In the genomic region with DNA sequence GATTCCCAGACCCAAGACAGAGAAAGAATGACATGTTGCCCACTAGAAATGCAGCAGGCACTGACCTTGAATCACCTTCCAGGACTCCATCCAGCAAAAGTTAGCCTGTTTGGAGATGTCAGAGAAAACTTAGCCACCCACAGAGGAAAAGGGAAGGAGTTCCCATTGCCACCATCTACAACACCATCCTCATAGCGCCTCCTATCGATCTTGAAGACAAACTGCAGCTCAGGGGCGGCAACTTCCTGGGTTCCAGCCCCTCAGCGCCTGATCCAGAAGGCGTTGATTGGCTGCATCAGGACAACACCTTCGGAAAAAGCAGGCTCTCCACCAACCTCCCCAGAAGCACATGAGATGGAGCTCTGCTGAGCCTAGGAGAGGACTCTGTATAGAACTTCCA, we compare ENCODE assay signal across 7 mouse cellular contexts. TPM values are rescaled to one million over a fixed set of nuclear protein-coding genes. Genes with fewer than 3 reads are reported as not detected.
DNase-seq lines count a peak whose midpoint lies in the region; ATAC-seq and TF ChIP-seq lines count a peak whose summit lies in the region.

No protein-coding gene starts in this region.

- TF ChIP-seq CTCF in small intestine, adult 2 months (IDR thresholded peaks at IDR 0.05; ENCODE audit: extremely low read depth, insufficient read length, insufficient replicate concordance, low read depth, low read length) = peak; percentile 59; the same call in 1 of the 2 replicates

- peaks cover 45% of the 10 kb centered on the region for H3K27me3 ChIP-seq in midbrain, embryonic 10.5 days (ENCODE audit: low read depth, poor library complexity, severe bottlenecking)
- peaks cover 19% of the 10 kb centered on the region for H3K27me3 ChIP-seq in midbrain, embryonic 11.5 days (ENCODE audit: control insufficient read depth, insufficient read depth, low read length)
- peaks cover 46% of the 10 kb centered on the region for H3K27me3 ChIP-seq in embryonic facial prominence, embryonic 10.5 days (replicated peaks; ENCODE audit: low read depth, poor library complexity, severe bottlenecking)
- peaks cover 29% of the 10 kb centered on the region for H3K27me3 ChIP-seq in heart, embryonic 15.5 days
- H3K27me3 ChIP-seq in limb, embryonic 13.5 days = peaks cover 32% of the 10 kb centered on the region
- H3K27me3 ChIP-seq in small intestine, adult 2 months (ENCODE audit: control insufficient read depth, insufficient read depth, low read length) = no peaks in the 10 kb centered on the region

- peaks cover 19% of the 10 kb centered on the region for H3K4me1 ChIP-seq in midbrain, embryonic 10.5 days
- H3K4me1 ChIP-seq in midbrain, embryonic 11.5 days (ENCODE audit: control insufficient read depth, insufficient read depth, low read length) = peaks cover 3% of the 10 kb centered on the region; the same call in 1 of the 2 replicates
- H3K4me1 ChIP-seq in embryonic facial prominence, embryonic 10.5 days = peaks cover 40% of the 10 kb centered on the region
- H3K4me1 ChIP-seq in heart, embryonic 15.5 days (replicated peaks) = peaks cover 38% of the 10 kb centered on the region
- peaks cover 51% of the 10 kb centered on the region for H3K4me1 ChIP-seq in limb, embryonic 13.5 days
- peaks cover 11% of the 10 kb centered on the region for H3K4me1 ChIP-seq in small intestine, adult 2 months (ENCODE audit: control insufficient read depth, insufficient read depth, insufficient read length, low read length)

- H3K9ac ChIP-seq in midbrain, embryonic 11.5 days (ENCODE audit: low read length) = no peak overlapping the region
- H3K9ac ChIP-seq in heart, embryonic 15.5 days = no peak overlapping the region
- H3K9ac ChIP-seq in limb, embryonic 13.5 days = 0 out of 2 replicates have a peak overlapping the region, but pooled peaks have one; percentile 78

- no peaks in the 10 kb centered on the region for H3K36me3 ChIP-seq in midbrain, embryonic 10.5 days
- H3K36me3 ChIP-seq in midbrain, embryonic 11.5 days (ENCODE audit: control insufficient read depth, insufficient read depth, low read length) = no peaks in the 10 kb centered on the region
- H3K36me3 ChIP-seq in embryonic facial prominence, embryonic 10.5 days (replicated peaks) = no peaks in the 10 kb centered on the region; the same call in 1 of the 2 replicates
- no peaks in the 10 kb centered on the region for H3K36me3 ChIP-seq in heart, embryonic 15.5 days
- no peaks in the 10 kb centered on the region; the same call in 1 of the 2 replicates for H3K36me3 ChIP-seq in limb, embryonic 13.5 days
- H3K36me3 ChIP-seq in small intestine, adult 2 months (ENCODE audit: control insufficient read depth, insufficient read depth, low read length) = no peaks in the 10 kb centered on the region

- TF ChIP-seq POLR2A in small intestine, adult 2 months (IDR thresholded peaks at IDR 0.05; ENCODE audit: low read depth, low read length) = no peak

- DNase-seq in midbrain, embryonic 10.5 days (ENCODE audit: low spot score) = peak; percentile 39
- no peak for DNase-seq in midbrain, embryonic 11.5 days (ENCODE audit: low spot score, missing footprints)
- DNase-seq in embryonic facial prominence, embryonic 10.5 days (ENCODE audit: low spot score) = peak; percentile 57
- no peak for DNase-seq in ovary, postnatal 10 days (ENCODE audit: low spot score)

- no peaks in the 10 kb centered on the region for H3K9me3 ChIP-seq in midbrain, embryonic 10.5 days (replicated peaks)
- H3K9me3 ChIP-seq in midbrain, embryonic 11.5 days (ENCODE audit: control insufficient read depth, low read length) = no peaks in the 10 kb centered on the region
- H3K9me3 ChIP-seq in embryonic facial prominence, embryonic 10.5 days = no peaks in the 10 kb centered on the region
- H3K9me3 ChIP-seq in heart, embryonic 15.5 days (replicated peaks) = no peaks in the 10 kb centered on the region
- no peaks in the 10 kb centered on the region for H3K9me3 ChIP-seq in limb, embryonic 13.5 days

- no peak overlapping the region for H3K4me3 ChIP-seq in midbrain, embryonic 10.5 days
- no peak overlapping the region for H3K4me3 ChIP-seq in midbrain, embryonic 11.5 days (ENCODE audit: low read depth, low read length)
- peak overlapping the region; percentile 74; the same call in 1 of the 2 replicates for H3K4me3 ChIP-seq in embryonic facial prominence, embryonic 10.5 days
- H3K4me3 ChIP-seq in heart, embryonic 15.5 days = peak overlapping the region; percentile 68
- peak overlapping the region; percentile 66 for H3K4me3 ChIP-seq in limb, embryonic 13.5 days
- peak overlapping the region; percentile 17; the same call in 1 of the 2 replicates for H3K4me3 ChIP-seq in small intestine, adult 2 months (ENCODE audit: low read depth, low read length)

- H3K27ac ChIP-seq in midbrain, embryonic 10.5 days (replicated peaks) = no peak overlapping the region
- H3K27ac ChIP-seq in midbrain, embryonic 11.5 days (ENCODE audit: low read depth, low read length) = no peak overlapping the region
- no peak overlapping the region for H3K27ac ChIP-seq in embryonic facial prominence, embryonic 10.5 days (replicated peaks)
- H3K27ac ChIP-seq in heart, embryonic 15.5 days = peak overlapping the region; percentile 18; the same call in 1 of the 2 replicates
- H3K27ac ChIP-seq in limb, embryonic 13.5 days = no peak overlapping the region
- no peak overlapping the region for H3K27ac ChIP-seq in small intestine, adult 2 months (ENCODE audit: insufficient read depth, low read depth, low read length)

- ATAC-seq in midbrain, embryonic 11.5 days (ENCODE audit: low FRiP score) = no peak
- ATAC-seq in heart, embryonic 15.5 days (replicated peaks; ENCODE audit: insufficient number of reproducible peaks, insufficient read depth, low FRiP score, low read depth) = no peak
- ATAC-seq in limb, embryonic 13.5 days (ENCODE audit: low FRiP score, low read depth) = no peak

- WGBS in midbrain, embryonic 10.5 days = 29% methylated on average over 6 of the region's 6 CpGs
- 26% methylated on average over 6 of the region's 6 CpGs for WGBS in midbrain, embryonic 11.5 days
- 22% methylated on average over 6 of the region's 6 CpGs for WGBS in embryonic facial prominence, embryonic 10.5 days
- WGBS in heart, embryonic 15.5 days = 13% methylated on average over 6 of the region's 6 CpGs
- WGBS in limb, embryonic 13.5 days = 25% methylated on average over 6 of the region's 6 CpGs
- 10% methylated on average over 6 of the region's 6 CpGs for WGBS in small intestine, adult 2 months

- no peak overlapping the region for H3K4me2 ChIP-seq in midbrain, embryonic 11.5 days
- peak overlapping the region; percentile 98 for H3K4me2 ChIP-seq in heart, embryonic 15.5 days
- H3K4me2 ChIP-seq in limb, embryonic 13.5 days (replicated peaks) = peak overlapping the region; percentile 93

RNA-seq across cellular contexts. Expression of a gene that starts 1.5 kb away (rescaled TPM):
- polyA plus RNA-seq in midbrain, embryonic 10.5 days (2016; fragmentation: Nextera tagmentation; extraction: Ambion mirVana) = 4.9 and 5.2 TPM in 2 replicates
- polyA plus RNA-seq in midbrain, embryonic 11.5 days (2014; fragmentation: Nextera tagmentation; extraction: Ambion mirVana) = 2.8 and 3.2 TPM in 2 replicates
- 7.2 and 9.1 TPM in 2 replicates for polyA plus RNA-seq in embryonic facial prominence, embryonic 10.5 days (2016; fragmentation: Nextera tagmentation; extraction: Ambion mirVana)
- 5.1 and 8.5 TPM in 2 replicates for polyA plus RNA-seq in heart, embryonic 15.5 days (2015; fragmentation: Nextera tagmentation; extraction: Ambion mirVana)
- polyA plus RNA-seq in limb, embryonic 13.5 days (2015; fragmentation: Nextera tagmentation; extraction: Ambion mirVana) = 31.9 and 39.2 TPM in 2 replicates
- 4.0 and 4.6 TPM in 2 replicates for polyA plus RNA-seq in small intestine, adult 2 months (2012; rRNA removed)

RNA-seq across cellular contexts. Expression of a gene that starts 21.6 kb away (rescaled TPM):
- polyA plus RNA-seq in midbrain, embryonic 10.5 days (2016; fragmentation: Nextera tagmentation; extraction: Ambion mirVana) = 0.61 and 1.0 TPM in 2 replicates
- 0.33 and 0.57 TPM in 2 replicates for polyA plus RNA-seq in midbrain, embryonic 11.5 days (2014; fragmentation: Nextera tagmentation; extraction: Ambion mirVana)
- polyA plus RNA-seq in embryonic facial prominence, embryonic 10.5 days (2016; fragmentation: Nextera tagmentation; extraction: Ambion mirVana) = 0.57 and 0.93 TPM in 2 replicates
- polyA plus RNA-seq in heart, embryonic 15.5 days (2015; fragmentation: Nextera tagmentation; extraction: Ambion mirVana) = 9.7 and 11.2 TPM in 2 replicates
- 3.6 and 4.4 TPM in 2 replicates for polyA plus RNA-seq in limb, embryonic 13.5 days (2015; fragmentation: Nextera tagmentation; extraction: Ambion mirVana)
- polyA plus RNA-seq in small intestine, adult 2 months (2012; rRNA removed) = 0.74 and 1.4 TPM in 2 replicates

Comparison
In these comparisons a context has a peak if more than half of its experiments do, and no peak if none do; other contexts are left out.
1. DNase-seq: peak in midbrain, embryonic 10.5 days (single experiment) and embryonic facial prominence, embryonic 10.5 days (single experiment); none in midbrain, embryonic 11.5 days (single experiment) and ovary, postnatal 10 days (single experiment).
2. H3K4me3 ChIP-seq: peak in embryonic facial prominence, embryonic 10.5 days (single experiment), heart, embryonic 15.5 days (single experiment), limb, embryonic 13.5 days (single experiment) and small intestine, adult 2 months (single experiment); none in midbrain, embryonic 10.5 days (single experiment) and midbrain, embryonic 11.5 days (single experiment).